Mouse (Mus musculus): ENCODE measurements around the gene Gm17509. TPM values are rescaled to one million over a fixed set of nuclear protein-coding genes. Genes with fewer than 3 reads are reported as not detected.
"Not testable (repeated sequence)": the region's sequence is repeated elsewhere in the genome, so short reads cannot be mapped to it uniquely, and the experiment has no call there.

The Gm17509 gene
- polyA plus RNA-seq, 1 experiment: not detected

DNA sequence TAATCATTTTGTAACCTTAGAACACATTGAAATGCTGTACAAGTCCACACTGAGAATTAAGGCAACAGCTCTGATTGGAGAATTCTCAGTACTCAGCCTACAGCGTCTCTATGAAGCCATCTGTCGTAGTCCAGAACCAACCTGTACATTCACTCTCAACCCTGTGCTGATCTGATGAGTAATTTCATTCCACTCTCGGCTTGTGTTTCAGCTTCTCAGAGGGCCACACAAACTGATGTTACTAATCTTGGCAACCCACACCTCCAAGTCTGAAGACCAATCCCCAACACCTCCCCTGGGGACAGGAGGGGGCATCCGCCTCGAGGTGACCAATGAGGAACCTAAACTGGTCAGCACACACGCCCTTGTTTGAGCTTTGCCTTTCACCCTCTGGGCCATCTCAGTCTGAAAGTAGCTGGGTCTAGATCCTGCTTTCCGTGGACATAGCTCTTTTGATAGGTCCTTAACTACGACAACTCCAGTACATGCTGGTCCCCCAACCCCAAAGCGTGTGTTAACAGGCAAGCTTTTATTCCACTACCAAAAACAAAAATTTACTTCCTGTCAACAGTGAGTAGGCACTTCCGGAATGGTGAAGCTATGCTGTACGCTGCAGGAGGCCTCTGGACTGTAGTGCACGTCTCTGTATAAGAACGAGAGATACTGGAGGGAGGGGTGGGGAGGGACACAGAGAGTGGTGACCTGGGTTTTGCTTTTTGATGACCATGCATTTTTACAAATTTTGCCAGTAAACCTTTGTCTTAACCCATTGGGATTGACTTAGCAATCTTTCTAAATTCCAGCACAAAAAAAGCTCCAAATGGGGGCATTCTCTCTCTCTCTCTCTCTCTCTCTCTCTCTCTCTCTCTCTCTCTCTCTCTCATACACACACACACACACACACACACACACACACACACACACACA is 25.0 kb downstream of the Gm17509 start:
- TF ChIP-seq CTCF (conservative IDR thresholded peaks at IDR 0.05; ENCODE audit: insufficient read depth, insufficient read length, low read depth, low read length): no peak
- no peak for TF ChIP-seq POLR2A (IDR thresholded peaks at IDR 0.05; ENCODE audit: low read depth, low read length)
- WGBS: 86% methylated on average over 13 of the region's 13 CpGs
- no peaks in the 10 kb centered on the region for H3K27me3 ChIP-seq (replicated peaks; ENCODE audit: control insufficient read depth, insufficient read depth, low read length)
- H3K4me3 ChIP-seq (ENCODE audit: insufficient read depth, low read depth, low read length): no peak overlapping the region
- DNase-seq: no peak
- H3K36me3 ChIP-seq (ENCODE audit: control insufficient read depth, insufficient read depth, low read length): no peaks in the 10 kb centered on the region
- H3K4me1 ChIP-seq (ENCODE audit: control insufficient read depth, insufficient read depth, low read length): 0 out of 2 replicates have a peak, but pooled peaks cover 3% of the 10 kb centered on the region
- H3K27ac ChIP-seq (ENCODE audit: insufficient read depth, low read depth, low read length): no peak overlapping the region

- no peak for DNase-seq
- no peaks in the 10 kb centered on the region for H3K27me3 ChIP-seq (replicated peaks; ENCODE audit: control insufficient read depth, insufficient read depth, low read length)
- TF ChIP-seq CTCF (conservative IDR thresholded peaks at IDR 0.05; ENCODE audit: insufficient read depth, insufficient read length, low read depth, low read length) (no peak), POLR2A (IDR thresholded peaks at IDR 0.05; ENCODE audit: low read depth, low read length) (no peak)
- H3K4me1 ChIP-seq (ENCODE audit: control insufficient read depth, insufficient read depth, low read length): no peaks in the 10 kb centered on the region
- no peak overlapping the region for H3K4me3 ChIP-seq (ENCODE audit: insufficient read depth, low read depth, low read length)
- 56% methylated on average over 7 of the region's 7 CpGs for WGBS
- no peaks in the 10 kb centered on the region for H3K36me3 ChIP-seq (ENCODE audit: control insufficient read depth, insufficient read depth, low read length)
- H3K27ac ChIP-seq (ENCODE audit: insufficient read depth, low read depth, low read length): no peak overlapping the region
Measured at GRCm38 (mm10) chr13:117193422-117193983, 27.4 kb downstream of the Gm17509 start.

DNA sequence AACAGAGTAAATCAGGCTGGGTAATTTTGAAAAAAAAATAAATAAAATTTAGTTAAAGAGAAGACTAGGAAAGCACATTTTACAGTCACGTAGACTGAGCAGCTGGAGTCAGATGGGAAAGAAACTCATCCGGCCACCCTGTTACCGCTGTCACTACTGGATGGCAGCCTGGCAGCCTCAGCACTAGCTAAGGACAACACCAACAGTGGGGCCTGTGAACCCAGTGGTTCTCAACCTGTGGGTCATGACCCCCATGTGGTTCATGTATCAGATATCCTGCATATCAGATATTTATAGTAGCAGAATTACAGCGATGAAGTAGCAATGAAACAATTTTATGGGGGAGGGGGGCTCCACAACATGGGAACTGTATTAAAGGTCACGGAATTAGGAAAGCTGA is 28.7 kb downstream of the Gm17509 start:
- WGBS: 77% methylated on average over 5 of the region's 5 CpGs
- Histone ChIP-seq H3K4me1 (ENCODE audit: control insufficient read depth, insufficient read depth, low read length) (no peaks in the 10 kb centered on the region), H3K27ac (ENCODE audit: insufficient read depth, low read depth, low read length) (no peak overlapping the region), H3K36me3 (ENCODE audit: control insufficient read depth, insufficient read depth, low read length) (no peaks in the 10 kb centered on the region), H3K27me3 (replicated peaks; ENCODE audit: control insufficient read depth, insufficient read depth, low read length) (no peaks in the 10 kb centered on the region), H3K4me3 (ENCODE audit: insufficient read depth, low read depth, low read length) (no peak overlapping the region)
- TF ChIP-seq POLR2A (IDR thresholded peaks at IDR 0.05; ENCODE audit: low read depth, low read length): no peak
- TF ChIP-seq CTCF (conservative IDR thresholded peaks at IDR 0.05; ENCODE audit: insufficient read depth, insufficient read length, low read depth, low read length): no peak
- no peak for DNase-seq

DNA sequence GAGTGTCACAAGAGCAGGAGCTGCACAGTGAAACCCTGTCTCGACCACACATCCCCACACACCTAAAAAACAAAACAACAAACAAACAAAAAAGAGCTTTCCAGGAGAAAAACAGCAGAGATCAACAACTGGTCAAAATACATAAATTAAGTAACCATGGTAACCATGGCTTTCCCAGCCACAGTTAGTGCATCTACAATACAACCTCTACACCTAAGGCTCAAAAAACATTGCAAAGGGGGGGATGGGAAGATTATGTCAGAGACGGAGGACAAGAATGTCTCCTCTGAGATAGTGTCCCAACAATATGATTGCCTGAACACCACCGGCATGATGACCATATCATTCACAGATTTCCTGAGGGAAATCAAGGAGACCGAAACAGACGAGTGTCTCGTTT is 35.5 kb downstream of the Gm17509 start:
- no peak overlapping the region for H3K4me3 ChIP-seq (ENCODE audit: insufficient read depth, low read depth, low read length)
- no peak for TF ChIP-seq CTCF (conservative IDR thresholded peaks at IDR 0.05; ENCODE audit: insufficient read depth, insufficient read length, low read depth, low read length)
- no peak for TF ChIP-seq POLR2A (IDR thresholded peaks at IDR 0.05; ENCODE audit: low read depth, low read length)
- no peak for DNase-seq
- H3K36me3 ChIP-seq (ENCODE audit: control insufficient read depth, insufficient read depth, low read length): no peaks in the 10 kb centered on the region
- no peaks in the 10 kb centered on the region for H3K27me3 ChIP-seq (replicated peaks; ENCODE audit: control insufficient read depth, insufficient read depth, low read length)
- H3K4me1 ChIP-seq (ENCODE audit: control insufficient read depth, insufficient read depth, low read length): no peaks in the 10 kb centered on the region
- no peak overlapping the region for H3K27ac ChIP-seq (ENCODE audit: insufficient read depth, low read depth, low read length)
- WGBS: 78% methylated on average over 6 of the region's 6 CpGs

DNA sequence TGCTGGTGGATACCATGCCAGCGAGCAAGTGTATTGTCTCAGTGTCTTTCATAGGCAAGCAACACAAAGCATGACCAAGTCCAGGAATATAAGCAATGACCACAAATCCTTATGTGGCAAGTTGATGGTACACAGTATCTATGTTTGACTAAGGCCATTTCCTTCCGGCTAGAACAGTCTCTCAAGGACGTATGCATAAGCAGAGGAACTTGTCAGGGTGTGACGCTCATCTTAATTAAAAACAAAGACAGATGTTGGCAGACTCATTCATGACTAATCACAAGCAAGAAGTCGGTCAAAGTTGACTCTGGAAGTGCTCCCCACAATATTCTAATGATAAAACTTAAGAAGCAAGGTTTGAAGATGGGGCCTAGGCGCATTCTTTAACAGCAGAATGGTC is 37.6 kb downstream of the Gm17509 start:
- WGBS: 68% methylated on average over 6 of the region's 6 CpGs
- no peak for DNase-seq
- no peak overlapping the region for H3K4me3 ChIP-seq (ENCODE audit: insufficient read depth, low read depth, low read length)
- H3K4me1 ChIP-seq (ENCODE audit: control insufficient read depth, insufficient read depth, low read length): no peaks in the 10 kb centered on the region
- H3K27me3 ChIP-seq (replicated peaks; ENCODE audit: control insufficient read depth, insufficient read depth, low read length): no peaks in the 10 kb centered on the region
- no peak overlapping the region for H3K27ac ChIP-seq (ENCODE audit: insufficient read depth, low read depth, low read length)
- TF ChIP-seq POLR2A (IDR thresholded peaks at IDR 0.05; ENCODE audit: low read depth, low read length): no peak
- no peak for TF ChIP-seq CTCF (conservative IDR thresholded peaks at IDR 0.05; ENCODE audit: insufficient read depth, insufficient read length, low read depth, low read length)
- H3K36me3 ChIP-seq (ENCODE audit: control insufficient read depth, insufficient read depth, low read length): no peaks in the 10 kb centered on the region

- DNase-seq: not testable (repeated sequence)
Measured at GRCm38 (mm10) chr13:117180912-117181311, 40.0 kb downstream of the Gm17509 start.

More at GRCm38 (mm10) chr13:117180912-117181311, 40.0 kb downstream of the Gm17509 start:
- not testable (repeated sequence) for H3K27ac ChIP-seq (ENCODE audit: insufficient read depth, low read depth, low read length); H3K4me3 ChIP-seq (ENCODE audit: insufficient read depth, low read depth, low read length); H3K4me1 ChIP-seq (ENCODE audit: control insufficient read depth, insufficient read depth, low read length); H3K36me3 ChIP-seq (ENCODE audit: control insufficient read depth, insufficient read depth, low read length); H3K27me3 ChIP-seq (replicated peaks; ENCODE audit: control insufficient read depth, insufficient read depth, low read length)
- 79% methylated on average over 3 of the region's 3 CpGs for WGBS

Other genes starting within 250 kb of the Gm17509 start
- gene Parp8, start 195.5 kb downstream of the Gm17509 start, polyA plus RNA-seq (2012; rRNA removed): 10.1 and 11.9 TPM in 2 replicates
- gene Emb, start 12.5 kb downstream of the Gm17509 start, polyA plus RNA-seq (2012; rRNA removed): 13.7 and 15.3 TPM in 2 replicates

All from kidney, adult 2 months (tissue).